8 mouse cellular contexts compared by ENCODE assay signal in the genomic region with DNA sequence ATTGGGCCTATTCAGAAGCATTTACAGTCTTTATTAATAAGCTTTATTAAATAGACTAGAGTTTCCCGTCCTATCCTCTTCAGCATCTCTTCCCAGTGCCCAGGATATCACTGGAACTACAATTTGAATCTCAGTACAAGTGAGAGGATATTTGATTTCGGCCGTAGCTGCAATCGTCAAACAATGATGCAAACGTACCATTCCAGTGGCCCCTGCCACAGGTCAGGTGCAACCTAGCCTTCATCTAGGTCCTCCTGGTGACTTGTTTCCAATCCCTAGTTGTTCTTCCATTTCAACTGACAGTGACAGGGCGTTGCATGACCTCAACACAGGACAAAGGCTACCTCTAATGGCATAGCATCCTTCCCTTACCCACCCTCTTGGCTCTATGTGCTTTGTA. TPM values are rescaled to one million over a fixed set of nuclear protein-coding genes. Genes with fewer than 3 reads are reported as not detected.
DNase-seq lines count a peak whose midpoint lies in the region; ATAC-seq lines count a peak whose summit lies in the region.

No protein-coding gene starts in this region.

- no peak for ATAC-seq in kidney, embryonic 16.5 days (ENCODE audit: low FRiP score, low TSS enrichment)
- peak; percentile 1; the same call in 1 of the 2 replicates for ATAC-seq in hindbrain, embryonic 16.5 days
- peak; percentile 43 for ATAC-seq in midbrain, embryonic 15.5 days (replicated peaks)

- H3K9me3 ChIP-seq in kidney, embryonic 16.5 days (ENCODE audit: low read length), result no peaks in the 10 kb centered on the region
- no peaks in the 10 kb centered on the region for H3K9me3 ChIP-seq in embryonic facial prominence, embryonic 10.5 days
- H3K9me3 ChIP-seq in hindbrain, embryonic 16.5 days (ENCODE audit: control insufficient read depth, low read length), result no peaks in the 10 kb centered on the region
- H3K9me3 ChIP-seq in midbrain, embryonic 15.5 days, result no peaks in the 10 kb centered on the region

- H3K27me3 ChIP-seq in kidney, embryonic 16.5 days (ENCODE audit: insufficient read depth, low read length), result no peaks in the 10 kb centered on the region
- no peaks in the 10 kb centered on the region for H3K27me3 ChIP-seq in embryonic facial prominence, embryonic 10.5 days (replicated peaks; ENCODE audit: low read depth, poor library complexity, severe bottlenecking)
- no peaks in the 10 kb centered on the region for H3K27me3 ChIP-seq in hindbrain, embryonic 16.5 days (replicated peaks; ENCODE audit: control insufficient read depth, insufficient read depth, low read length)
- no peaks in the 10 kb centered on the region for H3K27me3 ChIP-seq in midbrain, embryonic 15.5 days (replicated peaks)

- whole genome bisulfite sequencing in kidney, embryonic 16.5 days, result 47% methylated on average over 6 of the region's 6 CpGs
- 47% methylated on average over 6 of the region's 6 CpGs for WGBS in embryonic facial prominence, embryonic 10.5 days
- 42% methylated on average over 6 of the region's 6 CpGs for WGBS in hindbrain, embryonic 16.5 days
- 46% methylated on average over 6 of the region's 6 CpGs for WGBS in midbrain, embryonic 15.5 days

- H3K36me3 ChIP-seq in kidney, embryonic 16.5 days (ENCODE audit: insufficient read depth, low read length), result peaks cover 7% of the 10 kb centered on the region; the same call in 1 of the 2 replicates
- peaks cover 21% of the 10 kb centered on the region for H3K36me3 ChIP-seq in embryonic facial prominence, embryonic 10.5 days (replicated peaks)
- peaks cover 12% of the 10 kb centered on the region; the same call in 1 of the 2 replicates for H3K36me3 ChIP-seq in hindbrain, embryonic 16.5 days (ENCODE audit: control insufficient read depth, insufficient read depth, low read length)
- peaks cover 12% of the 10 kb centered on the region; the same call in 1 of the 2 replicates for H3K36me3 ChIP-seq in midbrain, embryonic 15.5 days (replicated peaks)

- peak overlapping the region; percentile 57 for H3K4me3 ChIP-seq in kidney, embryonic 16.5 days (ENCODE audit: low read length)
- H3K4me3 ChIP-seq in embryonic facial prominence, embryonic 10.5 days, result peak overlapping the region; percentile 69
- peak overlapping the region; percentile 55 for H3K4me3 ChIP-seq in hindbrain, embryonic 16.5 days (ENCODE audit: low read length)
- peak overlapping the region; percentile 61 for H3K4me3 ChIP-seq in midbrain, embryonic 15.5 days

- 0 out of 2 replicates have a peak overlapping the region, but pooled peaks have one; percentile 27 for H3K27ac ChIP-seq in kidney, embryonic 16.5 days (ENCODE audit: low read length)
- H3K27ac ChIP-seq in embryonic facial prominence, embryonic 10.5 days (replicated peaks), result peak overlapping the region; percentile 93
- peak overlapping the region; percentile 82 for H3K27ac ChIP-seq in hindbrain, embryonic 16.5 days (ENCODE audit: low read depth, low read length)
- H3K27ac ChIP-seq in midbrain, embryonic 15.5 days, result peak overlapping the region; percentile 95

- DNase-seq in kidney, postnatal 36 days, result no peak
- DNase-seq in embryonic facial prominence, embryonic 10.5 days (ENCODE audit: low spot score), result no peak
- DNase-seq in urinary bladder, postnatal 10 days (ENCODE audit: low spot score), result no peak
- DNase-seq in right cerebral cortex, postnatal 36 days (ENCODE audit: low spot score in 2 of 2), result no peak
- DNase-seq in testis, postnatal 14 days (ENCODE audit: low spot score), result no peak

- H3K4me1 ChIP-seq in kidney, embryonic 16.5 days (ENCODE audit: insufficient read depth, low read length), result 0 out of 2 replicates have a peak, but pooled peaks cover 5% of the 10 kb centered on the region
- H3K4me1 ChIP-seq in embryonic facial prominence, embryonic 10.5 days, result peaks cover 14% of the 10 kb centered on the region
- H3K4me1 ChIP-seq in hindbrain, embryonic 16.5 days (ENCODE audit: control insufficient read depth, insufficient read depth, low read depth, low read length), result peaks cover 9% of the 10 kb centered on the region
- H3K4me1 ChIP-seq in midbrain, embryonic 15.5 days, result peaks cover 14% of the 10 kb centered on the region

- H3K9ac ChIP-seq in kidney, embryonic 16.5 days (replicated peaks; ENCODE audit: low read length), result peak overlapping the region; percentile 66
- peak overlapping the region; percentile 69 for H3K9ac ChIP-seq in hindbrain, embryonic 16.5 days (ENCODE audit: low read depth, low read length)
- peak overlapping the region; percentile 68 for H3K9ac ChIP-seq in midbrain, embryonic 15.5 days

- H3K4me2 ChIP-seq in kidney, embryonic 16.5 days (replicated peaks; ENCODE audit: low read depth, low read length), result peak overlapping the region; percentile 73
- peak overlapping the region; percentile 79 for H3K4me2 ChIP-seq in hindbrain, embryonic 16.5 days (ENCODE audit: low read length)
- H3K4me2 ChIP-seq in midbrain, embryonic 15.5 days, result peak overlapping the region; percentile 73

RNA-seq across cellular contexts. Expression of gene Nicn1, which starts 0.5 kb away (rescaled TPM):
- polyA plus RNA-seq in kidney, embryonic 16.5 days (2015; fragmentation: Nextera tagmentation; extraction: Ambion mirVana), result 37.2 and 45.5 TPM in 2 replicates
- 38.3 and 39.3 TPM in 2 replicates for polyA plus RNA-seq in embryonic facial prominence, embryonic 10.5 days (2016; fragmentation: Nextera tagmentation; extraction: Ambion mirVana)
- polyA plus RNA-seq in hindbrain, embryonic 16.5 days (2015; fragmentation: Nextera tagmentation; extraction: Ambion mirVana), result 142 and 145 TPM in 2 replicates
- 129 and 149 TPM in 2 replicates for polyA plus RNA-seq in midbrain, embryonic 15.5 days (2015; fragmentation: Nextera tagmentation; extraction: Ambion mirVana)

RNA-seq across cellular contexts. Expression of gene Amt, which starts 5.9 kb away (rescaled TPM):
- 40.8 and 43.7 TPM in 2 replicates for polyA plus RNA-seq in kidney, embryonic 16.5 days (2015; fragmentation: Nextera tagmentation; extraction: Ambion mirVana)
- polyA plus RNA-seq in embryonic facial prominence, embryonic 10.5 days (2016; fragmentation: Nextera tagmentation; extraction: Ambion mirVana), result 35.9 and 40.8 TPM in 2 replicates
- polyA plus RNA-seq in hindbrain, embryonic 16.5 days (2015; fragmentation: Nextera tagmentation; extraction: Ambion mirVana), result 23.3 and 26.3 TPM in 2 replicates
- polyA plus RNA-seq in midbrain, embryonic 15.5 days (2015; fragmentation: Nextera tagmentation; extraction: Ambion mirVana), result 28.9 and 32.1 TPM in 2 replicates

RNA-seq across cellular contexts. Expression of gene Rhoa, which starts 15.2 kb away (rescaled TPM):
- polyA plus RNA-seq in kidney, embryonic 16.5 days (2015; fragmentation: Nextera tagmentation; extraction: Ambion mirVana), result 495 and 508 TPM in 2 replicates
- polyA plus RNA-seq in embryonic facial prominence, embryonic 10.5 days (2016; fragmentation: Nextera tagmentation; extraction: Ambion mirVana), result 240 and 243 TPM in 2 replicates
- 278 TPM in 2 replicates for polyA plus RNA-seq in hindbrain, embryonic 16.5 days (2015; fragmentation: Nextera tagmentation; extraction: Ambion mirVana)
- polyA plus RNA-seq in midbrain, embryonic 15.5 days (2015; fragmentation: Nextera tagmentation; extraction: Ambion mirVana), result 251 and 257 TPM in 2 replicates

RNA-seq across cellular contexts. Expression of gene Tcta, which starts 15.2 kb away (rescaled TPM):
- polyA plus RNA-seq in kidney, embryonic 16.5 days (2015; fragmentation: Nextera tagmentation; extraction: Ambion mirVana), result 34.9 and 38.9 TPM in 2 replicates
- polyA plus RNA-seq in embryonic facial prominence, embryonic 10.5 days (2016; fragmentation: Nextera tagmentation; extraction: Ambion mirVana), result 14.4 and 14.7 TPM in 2 replicates
- polyA plus RNA-seq in hindbrain, embryonic 16.5 days (2015; fragmentation: Nextera tagmentation; extraction: Ambion mirVana), result 51.6 and 57.2 TPM in 2 replicates
- polyA plus RNA-seq in midbrain, embryonic 15.5 days (2015; fragmentation: Nextera tagmentation; extraction: Ambion mirVana), result 51.4 and 54.9 TPM in 2 replicates

RNA-seq across cellular contexts. Expression of gene Dag1, which starts 27.0 kb away (rescaled TPM):
- polyA plus RNA-seq in kidney, embryonic 16.5 days (2015; fragmentation: Nextera tagmentation; extraction: Ambion mirVana), result 163 and 182 TPM in 2 replicates
- 70.1 and 73.9 TPM in 2 replicates for polyA plus RNA-seq in embryonic facial prominence, embryonic 10.5 days (2016; fragmentation: Nextera tagmentation; extraction: Ambion mirVana)
- polyA plus RNA-seq in hindbrain, embryonic 16.5 days (2015; fragmentation: Nextera tagmentation; extraction: Ambion mirVana), result 75.4 and 90.0 TPM in 2 replicates
- 69.3 and 75.5 TPM in 2 replicates for polyA plus RNA-seq in midbrain, embryonic 15.5 days (2015; fragmentation: Nextera tagmentation; extraction: Ambion mirVana)

Comparison
In these comparisons a context has a peak if more than half of its experiments do, and no peak if none do; other contexts are left out.
1. H3K27ac ChIP-seq: peak in every context shown above with its lines; median percentile 95 in midbrain, embryonic 15.5 days; 93 in embryonic facial prominence, embryonic 10.5 days; 82 in hindbrain, embryonic 16.5 days; 27 in kidney, embryonic 16.5 days.